Mouse (Mus musculus): Measurements from ENCODE around the gene Ptgr1.

- TF ChIP-seq CHD2 (IDR thresholded peaks at IDR 0.05; ENCODE audit: low read depth, low read length) (no peak), ZC3H11A (IDR thresholded peaks at IDR 0.05; ENCODE audit: borderline replicate concordance, low read depth, low read length) (no peak), ZNF384 (IDR thresholded peaks at IDR 0.05; ENCODE audit: low read depth, low read length) (no peak)
These were observed at the start of gene Ptgr1 for GRCm38 (mm10) chr4:58986540-58987190.
